Mouse (Mus musculus) hematopoietic stem cell, adult 5-6 weeks (primary cell): Measurements from ENCODE around the gene Selenon. TPM values are rescaled to one million over a fixed set of nuclear protein-coding genes. Genes with fewer than 3 reads are reported as not detected.
A peak's percentile ranks its signal among the peaks of the same experiment; 100 is the strongest.
"Not testable (repeated sequence)": the region's sequence is repeated elsewhere in the genome, so short reads cannot be mapped to it uniquely, and the experiment has no call there.

Experiments
- ATAC-seq, 2 experiments: fragments of 125-278 bp in 1 of 2; replicated peaks in 1 of 2; 2 replicates each; pipeline ENCODE4 v1.8.0; 2016 to 2017; ENCODE audit warnings: inconsistent platforms in 2 of 2, mild to moderate bottlenecking in 2 of 2, moderate number of reproducible peaks in 2 of 2, low read depth in 1 of 2, moderate TSS enrichment in 1 of 2; ENCODE audit not compliant: low FRiP score in 2 of 2, poor library complexity in 2 of 2, severe bottlenecking in 2 of 2, insufficient read depth in 1 of 2, low TSS enrichment in 1 of 2
- total RNA-seq: library from RNA; stranded (forward); fragments of 172-1452, 232-1000 nt; gene quantifications from 2 replicates; pipeline ENCODE4 v1.2.3, GENCODE M21; 2017

The Selenon gene
- total RNA-seq, 1 experiment from 2014 or later = 8.2 TPM

GRCm38 (mm10) chr4:134523447-134523846 is 28.5 kb downstream of the Selenon start:
- ATAC-seq = no peak

GRCm38 (mm10) chr4:134519281-134519680 is 32.7 kb downstream of the Selenon start:
- ATAC-seq = no peak

GRCm38 (mm10) chr4:134518541-134518940 is 33.4 kb downstream of the Selenon start:
- no peak for ATAC-seq

- ATAC-seq = no peak
Observed at GRCm38 (mm10) chr4:134517719-134518118, 34.2 kb downstream of the Selenon start.

GRCm38 (mm10) chr4:134516981-134517380 is 35.0 kb downstream of the Selenon start:
- no peak for ATAC-seq

GRCm38 (mm10) chr4:134515614-134516013 is 36.4 kb downstream of the Selenon start:
- no peak for ATAC-seq

GRCm38 (mm10) chr4:134514309-134514930 is 37.5 kb downstream of the Selenon start:
- ATAC-seq = no peak

- ATAC-seq = peak; percentile 48 to 64; a peak in 1 of 4 replicates
Observed at GRCm38 (mm10) chr4:134512798-134513197, 39.2 kb downstream of the Selenon start.

- ATAC-seq = no peak
Observed at GRCm38 (mm10) chr4:134511730-134512129, 40.2 kb downstream of the Selenon start.

GRCm38 (mm10) chr4:134510845-134511411 is 41.0 kb downstream of the Selenon start, which contains the start of gene Aunip:
Gene Aunip (plus strand): TSS chr4:134510999.
- ATAC-seq = peak; percentile 86 to 89

GRCm38 (mm10) chr4:134510396-134510795 is 41.6 kb downstream of the Selenon start:
- ATAC-seq = no peak

- no peak for ATAC-seq
Observed at GRCm38 (mm10) chr4:134506713-134507112, 45.3 kb downstream of the Selenon start.

- ATAC-seq = peak; percentile 64 to 75
Observed at GRCm38 (mm10) chr4:134505966-134506594, 45.9 kb downstream of the Selenon start.

GRCm38 (mm10) chr4:134505303-134505789 is 46.6 kb downstream of the Selenon start:
- ATAC-seq = no peak

- ATAC-seq = no peak
Observed at GRCm38 (mm10) chr4:134503686-134504357, 48.1 kb downstream of the Selenon start.

- no peak for ATAC-seq
Observed at GRCm38 (mm10) chr4:134501095-134501494, 50.9 kb downstream of the Selenon start.

- not testable (repeated sequence) for ATAC-seq
Observed at GRCm38 (mm10) chr4:134498983-134499382, 53.0 kb downstream of the Selenon start.
